Mouse (Mus musculus): ENCODE results near the gene Ppp2r5b. TPM values are rescaled to one million over a fixed set of nuclear protein-coding genes. Genes with fewer than 3 reads are reported as not detected.

Ppp2r5b gene
- polyA plus RNA-seq, 1 experiment from 2014 or later: 172 TPM

DNA sequence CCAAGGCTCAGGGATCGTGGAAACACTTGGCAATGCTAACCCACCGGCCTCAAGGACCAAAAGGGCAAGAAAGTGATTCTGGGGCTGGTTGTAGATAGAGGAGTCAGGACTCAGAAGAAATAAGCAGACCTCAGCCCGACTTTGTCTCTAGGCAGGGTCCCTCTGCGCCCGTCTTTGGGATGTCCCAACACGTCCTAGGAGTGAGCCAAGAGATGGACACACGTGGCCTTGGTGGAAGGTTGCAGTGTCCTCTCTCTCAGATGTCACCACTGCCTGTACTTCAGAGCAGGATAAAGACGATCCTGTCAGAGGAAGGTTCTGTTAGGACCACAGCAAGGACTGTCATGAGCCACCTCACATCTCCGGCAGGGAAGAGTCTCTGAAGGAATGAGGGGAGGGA is 35.0 kb upstream of the Ppp2r5b start:
- ChIA-PET POLR2A (no interaction called here), CTCF (interaction anchor here (1.0 to 2.3 kb wide), 4 partner anchors 33 to 64 kb away, joined by 3 to 6 read pairs (median 3); partner anchors contain the start of genes Cdc42bpg and Men1)

GRCm38 (mm10) chr19:6269798-6270475 is 34.3 kb upstream of the Ppp2r5b start:
- in situ Hi-C loops (cut with MboI; ENCODE audit: low pct_unique_long_range_greater_than_20kb): loop anchor here (5.0 kb wide), 1 partner anchor 37 kb away; the partner anchor contains the start of gene Cdc42bpg
- no peak for TF ChIP-seq CTCF (IDR thresholded peaks at IDR 0.05)
- DNase-seq (ENCODE audit: low read depth, low spot score) (no peak), ATAC-seq (no peak)
- H3K27me3 ChIP-seq: no peaks in the 10 kb centered on the region
- CTCF ChIA-PET: interaction anchor here (0.9 to 2.8 kb wide), 8 partner anchors 8 to 62 kb away, joined by 3 to 9 read pairs (median 4); partner anchors contain the start of gene Cdc42bpg
- POLR2A ChIA-PET: interaction anchor here (0.7 kb wide), 1 partner anchor 61 kb away, joined by 3 read pairs; no protein-coding TSS in a partner anchor

More for the DNA sequence above, 35.0 kb upstream of the Ppp2r5b start:
- in situ Hi-C loops (cut with MboI; ENCODE audit: low pct_unique_long_range_greater_than_20kb): loop anchor here (5.0 kb wide), 1 partner anchor 37 kb away; the partner anchor contains the start of gene Cdc42bpg
- ATAC-seq: no peak
- TF ChIP-seq CTCF (IDR thresholded peaks at IDR 0.05): no peak
- DNase-seq (ENCODE audit: low read depth, low spot score): no peak
- H3K27me3 ChIP-seq: no peaks in the 10 kb centered on the region

- H3K27me3 ChIP-seq: no peaks in the 10 kb centered on the region
- ATAC-seq: no peak
- ChIA-PET CTCF (interaction anchor here (0.6 to 3.0 kb wide), 12 partner anchors 9 to 68 kb away, joined by 3 to 15 read pairs (median 5); partner anchors contain the start of gene Cdc42bpg), POLR2A (no interaction called here)
- no peak for DNase-seq (ENCODE audit: low read depth, low spot score)
- TF ChIP-seq CTCF (IDR thresholded peaks at IDR 0.05): no peak
- in situ Hi-C loops (cut with MboI; ENCODE audit: low pct_unique_long_range_greater_than_20kb): no loop called here
Measured at GRCm38 (mm10) chr19:6268670-6269132, 33.0 kb upstream of the Ppp2r5b start.

DNA sequence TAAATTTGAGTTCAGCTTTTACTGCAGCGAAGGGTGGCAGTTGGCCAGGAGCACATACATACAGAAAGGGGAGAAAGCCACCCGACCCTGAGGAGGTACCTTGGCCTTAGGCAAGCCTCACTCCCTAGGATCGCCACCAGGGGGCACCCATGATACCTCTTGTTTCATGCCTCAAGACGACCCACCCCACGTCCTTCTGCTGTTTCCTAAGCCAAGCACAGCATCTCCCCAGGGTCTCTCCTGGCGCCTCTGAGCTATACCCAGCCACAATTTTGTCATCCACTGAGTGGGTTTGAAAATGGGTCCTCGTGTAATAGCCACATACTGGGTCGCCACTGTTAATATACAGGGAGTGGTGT is 32.5 kb upstream of the Ppp2r5b start:
- H3K27me3 ChIP-seq: no peaks in the 10 kb centered on the region
- ATAC-seq: peak; percentile 48
- peak; percentile 31 for DNase-seq (ENCODE audit: low read depth, low spot score)
- no peak for TF ChIP-seq CTCF (IDR thresholded peaks at IDR 0.05)
- ChIA-PET POLR2A (no interaction called here), CTCF (interaction anchor here (0.6 to 3.0 kb wide), 10 partner anchors 10 to 68 kb away, joined by 3 to 15 read pairs (median 4); partner anchors contain the start of gene Cdc42bpg)
- in situ Hi-C loops (cut with MboI; ENCODE audit: low pct_unique_long_range_greater_than_20kb): no loop called here

DNA sequence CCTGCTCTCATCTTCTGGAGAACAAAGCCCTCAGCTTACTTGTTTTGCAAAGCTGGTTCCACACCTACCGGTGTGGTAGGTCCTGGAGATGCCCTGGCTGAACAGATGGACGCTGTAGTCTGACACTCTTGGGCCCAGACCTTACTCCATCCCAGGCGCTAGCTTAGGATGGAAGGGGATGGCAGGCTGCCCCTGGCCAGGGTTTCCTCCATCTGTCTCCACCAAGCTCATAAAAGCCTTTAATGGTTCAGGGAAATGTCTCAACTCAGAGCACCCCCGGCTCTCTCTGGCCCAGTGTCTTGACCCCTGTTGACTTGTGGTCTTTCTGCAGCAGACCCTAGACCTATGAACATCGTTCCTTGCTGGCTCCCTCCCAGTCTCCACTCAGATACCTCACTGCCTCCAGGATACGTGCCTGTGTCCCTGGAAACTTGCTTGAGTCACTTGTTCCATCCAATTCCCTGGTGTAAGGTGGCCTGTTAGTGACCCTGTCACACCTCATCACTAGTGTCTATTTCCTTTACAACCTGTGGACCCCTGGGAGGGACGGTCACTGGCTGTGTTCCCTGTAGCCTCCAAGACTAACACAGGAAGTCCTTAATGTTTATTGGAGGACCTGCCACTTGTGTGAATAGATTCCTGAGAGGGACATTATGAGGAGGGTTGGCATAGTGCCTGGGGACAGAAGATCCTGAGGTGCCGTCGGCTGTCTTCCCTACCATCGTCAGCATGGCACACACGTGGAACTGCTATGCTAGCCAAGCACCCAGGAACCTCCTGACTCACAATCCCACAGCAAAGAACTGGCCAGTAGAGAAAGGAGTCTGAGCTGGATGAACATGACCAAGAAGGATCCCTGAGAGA is 31.9 kb upstream of the Ppp2r5b start:
- DNase-seq (ENCODE audit: low read depth, low spot score) (no peak), ATAC-seq (no peak)
- CTCF ChIA-PET: interaction anchor here (0.7 to 3.1 kb wide), 11 partner anchors 9 to 126 kb away, joined by 3 to 15 read pairs (median 5); partner anchors contain the start of genes Arl2, Cdc42bpg and Ehd1
- TF ChIP-seq CTCF (IDR thresholded peaks at IDR 0.05): no peak
- POLR2A ChIA-PET: interaction anchor here (0.9 kb wide), 1 partner anchor 9 kb away, joined by 3 read pairs; the partner anchor contains the start of gene Ehd1
- in situ Hi-C loops (cut with MboI; ENCODE audit: low pct_unique_long_range_greater_than_20kb): no loop called here
- H3K27me3 ChIP-seq: no peaks in the 10 kb centered on the region

- POLR2A ChIA-PET: interaction anchor here (0.7 kb wide), 1 partner anchor 37 kb away, joined by 3 read pairs; no protein-coding TSS in a partner anchor
Measured at GRCm38 (mm10) chr19:6265727-6266182, 30.1 kb upstream of the Ppp2r5b start.

GRCm38 (mm10) chr19:6264945-6265344 is 29.3 kb upstream of the Ppp2r5b start:
- TF ChIP-seq CTCF (IDR thresholded peaks at IDR 0.05): no peak
- DNase-seq (ENCODE audit: low read depth, low spot score) (no peak), ATAC-seq (no peak)
- CTCF ChIA-PET: interaction anchor here (0.7 to 3.1 kb wide), 4 partner anchors 11 to 66 kb away, joined by 3 to 15 read pairs (median 4); partner anchors contain the start of gene Ehd1
- in situ Hi-C loops (cut with MboI; ENCODE audit: low pct_unique_long_range_greater_than_20kb): no loop called here
- no peaks in the 10 kb centered on the region for H3K27me3 ChIP-seq
- POLR2A ChIA-PET: no interaction called here

More at GRCm38 (mm10) chr19:6265727-6266182, 30.1 kb upstream of the Ppp2r5b start:
- H3K27me3 ChIP-seq: no peaks in the 10 kb centered on the region
- TF ChIP-seq CTCF (IDR thresholded peaks at IDR 0.05): no peak
- DNase-seq (ENCODE audit: low read depth, low spot score) (no peak), ATAC-seq (no peak)
- CTCF ChIA-PET: interaction anchor here (0.7 to 3.1 kb wide), 3 partner anchors 11 to 65 kb away, joined by 3 to 15 read pairs (median 5); partner anchors contain the start of gene Ehd1
- in situ Hi-C loops (cut with MboI; ENCODE audit: low pct_unique_long_range_greater_than_20kb): no loop called here

DNA sequence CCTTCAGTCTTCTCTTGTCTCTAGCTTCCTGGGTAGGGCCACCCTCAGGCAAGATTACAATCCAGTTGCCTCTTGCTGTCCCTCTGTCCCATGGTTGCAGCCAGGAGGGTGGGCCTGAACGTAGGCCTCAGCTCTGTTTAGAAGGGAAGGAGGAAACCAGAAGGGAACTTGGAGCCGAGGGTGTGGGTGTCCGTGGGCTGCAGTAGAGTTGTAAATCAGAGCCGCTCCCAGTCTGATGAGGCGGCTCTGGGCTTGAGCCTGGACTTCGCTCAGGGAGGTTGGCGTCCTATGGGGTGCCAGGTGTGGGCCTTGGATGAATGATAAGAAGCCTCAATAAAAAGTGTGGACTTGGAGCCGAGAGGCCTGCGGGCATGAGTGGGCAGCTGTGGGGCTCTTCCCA is 28.5 kb upstream of the Ppp2r5b start:
- no peaks in the 10 kb centered on the region for H3K27me3 ChIP-seq
- in situ Hi-C loops (cut with MboI; ENCODE audit: low pct_unique_long_range_greater_than_20kb): no loop called here
- no peak for ATAC-seq
- DNase-seq (ENCODE audit: low read depth, low spot score): no peak
- no peak for TF ChIP-seq CTCF (IDR thresholded peaks at IDR 0.05)
- ChIA-PET POLR2A (interaction anchor here (1.1 kb wide), 1 partner anchor 36 kb away, joined by 4 read pairs; no protein-coding TSS in a partner anchor), CTCF (interaction anchor here (0.8 to 3.1 kb wide), 10 partner anchors 9 to 73 kb away, joined by 3 to 15 read pairs (median 5); partner anchors contain the start of gene Ehd1)

DNA sequence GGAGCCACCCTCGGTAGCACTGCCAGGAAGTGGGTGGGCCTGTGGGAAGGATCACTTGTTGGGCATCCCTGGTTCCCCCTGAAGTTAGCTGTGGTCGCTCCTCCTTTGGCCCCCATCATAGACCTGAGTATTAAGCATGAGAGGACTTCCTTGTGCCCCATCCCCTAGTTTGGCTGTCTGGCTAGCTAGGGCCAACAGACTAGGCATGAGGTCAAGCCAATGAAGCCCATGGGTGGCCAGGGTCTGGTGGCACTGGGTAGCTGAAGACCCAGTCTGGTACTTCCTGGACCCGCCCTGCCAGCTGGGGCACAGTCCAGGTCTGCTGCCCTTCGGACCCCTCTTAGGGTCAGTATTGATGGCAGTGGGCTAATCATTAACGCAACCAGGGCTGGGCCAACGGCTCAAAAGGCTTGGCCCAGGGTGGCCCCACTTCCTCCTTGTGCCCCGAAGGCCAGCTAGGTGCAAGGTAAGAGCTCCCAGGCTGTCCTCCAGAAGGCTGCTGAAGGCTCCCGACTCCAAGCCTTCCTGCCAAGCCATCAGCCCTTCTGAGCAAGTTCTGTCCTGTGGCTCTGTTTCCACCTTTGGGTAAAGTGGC is 27.3 kb upstream of the Ppp2r5b start:
- CTCF ChIA-PET: interaction anchor here (0.6 to 2.1 kb wide), 14 partner anchors 10 to 102 kb away, joined by 3 to 14 read pairs (median 3); partner anchors contain the start of genes Atg2a, Ehd1, Map4k2 and Men1
- no peak for TF ChIP-seq CTCF (IDR thresholded peaks at IDR 0.05)
- no peaks in the 10 kb centered on the region for H3K27me3 ChIP-seq
- in situ Hi-C loops (cut with MboI; ENCODE audit: low pct_unique_long_range_greater_than_20kb): no loop called here
- ATAC-seq (no peak), DNase-seq (ENCODE audit: low read depth, low spot score) (no peak)
- POLR2A ChIA-PET: interaction anchor here (0.7 to 1.3 kb wide), 3 partner anchors 12 to 41 kb away, joined by 3 read pairs; no protein-coding TSS in a partner anchor

Measured in Patski (cell line).